Mouse (Mus musculus): Measurements from ENCODE around the gene Grik4.

DNA sequence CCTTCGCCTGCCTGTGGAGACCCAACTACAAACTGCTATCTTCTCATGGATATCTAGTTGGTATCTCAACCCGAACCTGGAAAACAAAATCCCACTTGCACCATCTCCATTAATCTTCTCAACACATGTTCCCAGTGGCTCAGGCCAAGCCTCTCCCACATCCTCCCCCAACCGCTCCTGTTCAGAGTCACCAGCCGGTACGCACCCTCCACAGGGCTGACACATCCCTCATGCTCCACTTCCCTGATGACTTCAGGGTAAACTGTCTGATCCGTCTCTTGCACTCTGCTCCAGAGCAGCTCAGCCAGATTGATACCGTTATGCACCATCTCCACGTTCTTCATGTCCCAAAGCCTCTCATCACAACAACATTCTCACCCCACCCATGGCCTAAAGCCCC, 198.3 kb downstream of the Grik4 start:
- TF ChIP-seq GATA1 (IDR thresholded peaks at IDR 0.05; ENCODE audit: borderline replicate concordance, low read length) (no peak), FLI1 (IDR thresholded peaks at IDR 0.05; ENCODE audit: low read length) (no peak)
